Comparison of ENCODE assay signal across 8 mouse cellular contexts in the genomic region with DNA sequence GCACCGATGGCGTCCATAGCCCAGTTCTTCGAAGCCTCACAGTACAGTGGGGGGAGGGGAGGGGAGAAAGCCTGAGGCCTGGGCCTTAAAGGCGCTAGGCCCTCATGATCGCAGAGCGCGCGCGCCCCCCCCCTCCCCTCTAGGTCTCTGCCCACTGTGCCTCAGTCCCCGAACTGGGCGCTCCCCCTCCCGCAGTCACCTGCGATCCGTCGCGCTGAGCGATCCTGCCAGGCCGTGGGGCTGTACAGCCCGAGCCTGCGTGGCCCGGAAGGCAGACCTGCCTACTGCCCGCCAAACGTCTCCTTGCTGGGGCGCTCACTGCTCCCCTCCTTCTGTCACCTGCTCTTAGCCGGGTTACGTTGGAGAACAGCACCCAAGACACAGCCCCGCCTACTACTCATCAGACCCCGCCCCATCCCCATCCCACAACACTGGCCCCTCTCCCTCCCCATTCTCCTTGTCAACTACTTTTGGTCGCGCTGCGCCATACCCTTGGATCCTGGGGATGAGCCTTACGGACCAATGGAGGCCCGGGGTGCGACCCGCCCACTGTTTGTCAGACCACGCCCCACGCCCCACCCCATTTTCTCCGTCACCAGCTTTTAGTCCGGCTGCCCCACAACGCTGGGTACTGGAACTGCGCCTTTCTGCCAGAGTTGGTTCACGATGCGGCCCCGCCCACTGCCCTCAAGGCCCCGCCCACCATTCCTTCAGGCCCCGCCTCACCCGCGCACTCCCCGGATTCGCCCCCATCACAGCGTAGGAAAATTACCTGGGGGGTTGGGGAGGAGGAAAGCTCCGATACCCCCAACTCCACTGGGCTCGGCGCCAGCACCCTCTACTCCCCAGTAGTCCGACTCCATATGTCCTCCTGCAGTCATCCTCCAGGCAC. TPM values are rescaled to one million over a fixed set of nuclear protein-coding genes. Genes with fewer than 3 reads are reported as not detected.
DNase-seq lines count a peak whose midpoint lies in the region; ATAC-seq and TF ChIP-seq lines count a peak whose summit lies in the region.

No protein-coding gene starts in this region.

- peak overlapping the region; percentile 98 for H3K4me2 ChIP-seq in embryonic facial prominence, embryonic 15.5 days (replicated peaks)
- H3K4me2 ChIP-seq in kidney, embryonic 14.5 days (replicated peaks; ENCODE audit: low read depth, low read length) = peak overlapping the region; percentile 97
- H3K4me2 ChIP-seq in limb, embryonic 15.5 days = peak overlapping the region; percentile 97

- TF ChIP-seq POLR2A in bone marrow, adult 2 months (IDR thresholded peaks at IDR 0.05; ENCODE audit: borderline replicate concordance, control insufficient read depth, low read depth, low read length) = peak; percentile 33; the same call in 1 of the 2 replicates

- no peaks in the 10 kb centered on the region; the same call in 1 of the 2 replicates for H3K4me1 ChIP-seq in bone marrow, adult 2 months (ENCODE audit: control insufficient read depth, insufficient read depth, low read length)
- H3K4me1 ChIP-seq in embryonic facial prominence, embryonic 15.5 days = peaks cover 38% of the 10 kb centered on the region
- peaks cover 5% of the 10 kb centered on the region for H3K4me1 ChIP-seq in kidney, embryonic 14.5 days (ENCODE audit: control insufficient read depth, insufficient read depth, low read length)
- H3K4me1 ChIP-seq in limb, embryonic 15.5 days = peaks cover 43% of the 10 kb centered on the region

- DNase-seq in 3T3-L1 (ENCODE audit: low read depth, low spot score) = peak; percentile 95
- DNase-seq in heart, adult 8-10 months (ENCODE audit: low spot score) = peak; percentile 86
- peak; percentile 68 to 88 for DNase-seq in monocyte, adult 2 months (ENCODE audit: low read depth in 1 of 2, low spot score in 2 of 2)
- DNase-seq in spleen, postnatal 36 days (ENCODE audit: low spot score in 2 of 2) = peak; percentile 87 to 88

- TF ChIP-seq CTCF in bone marrow, adult 2 months (IDR thresholded peaks at IDR 0.05; ENCODE audit: control insufficient read depth, insufficient read depth, low read length) = no peak

- peak; percentile 87 for ATAC-seq in embryonic facial prominence, embryonic 15.5 days (ENCODE audit: insufficient number of reproducible peaks, low FRiP score, low TSS enrichment, low read depth)
- ATAC-seq in kidney, embryonic 14.5 days (ENCODE audit: low FRiP score, low TSS enrichment) = peak; percentile 87
- peak; percentile 83 for ATAC-seq in limb, embryonic 15.5 days (ENCODE audit: insufficient number of reproducible peaks, low FRiP score, low TSS enrichment, low read depth)

- under 1% methylated on average over 55 of the region's 55 CpGs for WGBS in bone marrow, adult 2 months
- under 1% methylated on average over 48 of the region's 55 CpGs for WGBS in embryonic facial prominence, embryonic 15.5 days
- WGBS in kidney, embryonic 14.5 days = under 1% methylated on average over 54 of the region's 55 CpGs
- WGBS in limb, embryonic 15.5 days = under 1% methylated on average over 54 of the region's 55 CpGs

- peak overlapping the region; percentile 62 for H3K4me3 ChIP-seq in bone marrow, adult 2 months (replicated peaks; ENCODE audit: control insufficient read depth, low read depth, low read length)
- H3K4me3 ChIP-seq in embryonic facial prominence, embryonic 15.5 days (replicated peaks) = peak overlapping the region; percentile 64
- peak overlapping the region; percentile 56 for H3K4me3 ChIP-seq in kidney, embryonic 14.5 days (ENCODE audit: low read length)
- H3K4me3 ChIP-seq in limb, embryonic 15.5 days = peak overlapping the region; percentile 61

- 0 out of 2 replicates have a peak, but pooled peaks cover 8% of the 10 kb centered on the region for H3K36me3 ChIP-seq in embryonic facial prominence, embryonic 15.5 days
- no peaks in the 10 kb centered on the region for H3K36me3 ChIP-seq in kidney, embryonic 14.5 days (ENCODE audit: control insufficient read depth, insufficient read depth, low read length)
- 0 out of 2 replicates have a peak, but pooled peaks cover 3% of the 10 kb centered on the region for H3K36me3 ChIP-seq in limb, embryonic 15.5 days

- H3K27ac ChIP-seq in bone marrow, adult 2 months (ENCODE audit: control insufficient read depth, insufficient read depth, low read depth, low read length, poor library complexity) = no peak overlapping the region; the same call in 1 of the 2 replicates
- H3K27ac ChIP-seq in embryonic facial prominence, embryonic 15.5 days (replicated peaks) = 0 out of 2 replicates have a peak overlapping the region, but pooled peaks have one; percentile 39
- H3K27ac ChIP-seq in kidney, embryonic 14.5 days (ENCODE audit: low read depth, low read length) = no peak overlapping the region
- no peak overlapping the region for H3K27ac ChIP-seq in limb, embryonic 15.5 days

- H3K27me3 ChIP-seq in embryonic facial prominence, embryonic 15.5 days = peaks cover 46% of the 10 kb centered on the region
- H3K27me3 ChIP-seq in kidney, embryonic 14.5 days (ENCODE audit: control insufficient read depth, insufficient read depth, low read length) = peaks cover 46% of the 10 kb centered on the region
- peaks cover 53% of the 10 kb centered on the region for H3K27me3 ChIP-seq in limb, embryonic 15.5 days

- no peaks in the 10 kb centered on the region for H3K9me3 ChIP-seq in embryonic facial prominence, embryonic 15.5 days (replicated peaks)
- H3K9me3 ChIP-seq in kidney, embryonic 14.5 days (ENCODE audit: control insufficient read depth, low read length) = no peaks in the 10 kb centered on the region
- H3K9me3 ChIP-seq in limb, embryonic 15.5 days = no peaks in the 10 kb centered on the region

- peak overlapping the region; percentile 45; the same call in 1 of the 2 replicates for H3K9ac ChIP-seq in embryonic facial prominence, embryonic 15.5 days
- H3K9ac ChIP-seq in kidney, embryonic 14.5 days (ENCODE audit: low read depth, low read length) = peak overlapping the region; percentile 67
- peak overlapping the region; percentile 63 for H3K9ac ChIP-seq in limb, embryonic 15.5 days

RNA-seq across cellular contexts. Expression of gene Fbxo44, which starts 0.5 kb away (rescaled TPM):
- polyA plus RNA-seq in bone marrow, adult 2 months (2011; ENCODE audit: insufficient read depth, insufficient read length, low replicate concordance, missing spikeins) = 1.7 TPM in 1 of 2 replicates, not detected in the other
- polyA plus RNA-seq in embryonic facial prominence, embryonic 15.5 days (2015; fragmentation: Nextera tagmentation; extraction: Ambion mirVana) = 7.8 and 9.2 TPM in 2 replicates
- 10 to 100 TPM; 25.2 to 33.4 (median 25.5) TPM for total RNA-seq in heart, adult 8-10 months (2022)
- polyA plus RNA-seq in kidney, embryonic 14.5 days (2014; fragmentation: Nextera tagmentation; extraction: Ambion mirVana) = 10.8 and 13.2 TPM in 2 replicates
- polyA plus RNA-seq in limb, embryonic 15.5 days (2015; fragmentation: Nextera tagmentation; extraction: Ambion mirVana) = 5.2 and 6.5 TPM in 2 replicates

RNA-seq across cellular contexts. Expression of gene Fbxo2, which starts 0.6 kb away (rescaled TPM):
- polyA plus RNA-seq in bone marrow, adult 2 months (2011; ENCODE audit: insufficient read depth, insufficient read length, low replicate concordance, missing spikeins) = not detected in 2 replicates
- polyA plus RNA-seq in embryonic facial prominence, embryonic 15.5 days (2015; fragmentation: Nextera tagmentation; extraction: Ambion mirVana) = 3.7 and 4.2 TPM in 2 replicates
- under 1 TPM; 0.27 to 0.57 (median 0.31) TPM for total RNA-seq in heart, adult 8-10 months (2022)
- 1.5 and 1.9 TPM in 2 replicates for polyA plus RNA-seq in kidney, embryonic 14.5 days (2014; fragmentation: Nextera tagmentation; extraction: Ambion mirVana)
- polyA plus RNA-seq in limb, embryonic 15.5 days (2015; fragmentation: Nextera tagmentation; extraction: Ambion mirVana) = 4.2 and 4.5 TPM in 2 replicates

RNA-seq across cellular contexts. Expression of gene Fbxo6, which starts 7.8 kb away (rescaled TPM):
- polyA plus RNA-seq in bone marrow, adult 2 months (2011; ENCODE audit: insufficient read depth, insufficient read length, low replicate concordance, missing spikeins) = 3.4 and 11.2 TPM in 2 replicates
- 20.5 and 22.8 TPM in 2 replicates for polyA plus RNA-seq in embryonic facial prominence, embryonic 15.5 days (2015; fragmentation: Nextera tagmentation; extraction: Ambion mirVana)
- total RNA-seq in heart, adult 8-10 months (2022) = 10 to 100 TPM; 36.1 to 44.0 (median 39.6) TPM
- polyA plus RNA-seq in kidney, embryonic 14.5 days (2014; fragmentation: Nextera tagmentation; extraction: Ambion mirVana) = 16.7 and 19.2 TPM in 2 replicates
- polyA plus RNA-seq in limb, embryonic 15.5 days (2015; fragmentation: Nextera tagmentation; extraction: Ambion mirVana) = 18.0 and 20.8 TPM in 2 replicates

RNA-seq across cellular contexts. Expression of gene Draxin, which starts 29.3 kb away (rescaled TPM):
- 1.7 and 5.6 TPM in 2 replicates for polyA plus RNA-seq in bone marrow, adult 2 months (2011; ENCODE audit: insufficient read depth, insufficient read length, low replicate concordance, missing spikeins)
- polyA plus RNA-seq in embryonic facial prominence, embryonic 15.5 days (2015; fragmentation: Nextera tagmentation; extraction: Ambion mirVana) = 0.63 and 0.79 TPM in 2 replicates
- total RNA-seq in heart, adult 8-10 months (2022) = under 1 TPM; 0.06 to 0.20 (median 0.07) TPM
- 0.43 and 0.80 TPM in 2 replicates for polyA plus RNA-seq in kidney, embryonic 14.5 days (2014; fragmentation: Nextera tagmentation; extraction: Ambion mirVana)
- 0.22 and 0.29 TPM in 2 replicates for polyA plus RNA-seq in limb, embryonic 15.5 days (2015; fragmentation: Nextera tagmentation; extraction: Ambion mirVana)

RNA-seq across cellular contexts. Expression of gene Mad2l2, which starts 29.6 kb away (rescaled TPM):
- 7.4 and 13.9 TPM in 2 replicates for polyA plus RNA-seq in bone marrow, adult 2 months (2011; ENCODE audit: insufficient read depth, insufficient read length, low replicate concordance, missing spikeins)
- 52.7 and 53.1 TPM in 2 replicates for polyA plus RNA-seq in embryonic facial prominence, embryonic 15.5 days (2015; fragmentation: Nextera tagmentation; extraction: Ambion mirVana)
- total RNA-seq in heart, adult 8-10 months (2022) = 10 to 100 TPM in 3 of 4 experiments, 1 to 10 TPM in 1; 6.9 to 13.6 (median 11.7) TPM
- polyA plus RNA-seq in kidney, embryonic 14.5 days (2014; fragmentation: Nextera tagmentation; extraction: Ambion mirVana) = 81.1 and 99.0 TPM in 2 replicates
- polyA plus RNA-seq in limb, embryonic 15.5 days (2015; fragmentation: Nextera tagmentation; extraction: Ambion mirVana) = 47.7 and 48.4 TPM in 2 replicates
